Mouse (Mus musculus) C2C12 (cell line): Measurements from ENCODE around the gene Psmd11.

Experiments
- CEBPB ChIP-seq: IDR thresholded peaks from one replicate; pipeline ENCODE4 v1.6.1; 2011; ENCODE audit warnings: low read depth, mild to moderate bottlenecking, control low read depth, moderate library complexity
- CTCF ChIP-seq: IDR thresholded peaks from one replicate; pipeline ENCODE4 v1.5.1; 2011; ENCODE audit not compliant: control insufficient read depth, insufficient read depth, insufficient read length
- FOSL1 ChIP-seq: IDR thresholded peaks from one replicate; pipeline ENCODE4 v1.8.0; 2011; ENCODE audit warnings: mild to moderate bottlenecking, low read length; ENCODE audit not compliant: poor library complexity, insufficient read depth, severe bottlenecking
- MAX ChIP-seq: IDR thresholded peaks from one replicate; pipeline ENCODE4 v1.6.1; 2011; ENCODE audit warnings: mild to moderate bottlenecking, control low read depth
- MYOD1 ChIP-seq: IDR thresholded peaks from one replicate; pipeline ENCODE4 v1.6.1; 2011; ENCODE audit warnings: low read depth; ENCODE audit not compliant: control insufficient read depth, insufficient read length
- MYOG ChIP-seq: IDR thresholded peaks from one replicate; pipeline ENCODE4 v1.6.1; 2011; ENCODE audit not compliant: control insufficient read depth, insufficient read length; ENCODE audit errors: extremely low read depth
- USF1 ChIP-seq: IDR thresholded peaks from one replicate; pipeline ENCODE4 v1.6.1; 2011; ENCODE audit warnings: low read depth, mild to moderate bottlenecking, control low read depth, moderate library complexity

DNA sequence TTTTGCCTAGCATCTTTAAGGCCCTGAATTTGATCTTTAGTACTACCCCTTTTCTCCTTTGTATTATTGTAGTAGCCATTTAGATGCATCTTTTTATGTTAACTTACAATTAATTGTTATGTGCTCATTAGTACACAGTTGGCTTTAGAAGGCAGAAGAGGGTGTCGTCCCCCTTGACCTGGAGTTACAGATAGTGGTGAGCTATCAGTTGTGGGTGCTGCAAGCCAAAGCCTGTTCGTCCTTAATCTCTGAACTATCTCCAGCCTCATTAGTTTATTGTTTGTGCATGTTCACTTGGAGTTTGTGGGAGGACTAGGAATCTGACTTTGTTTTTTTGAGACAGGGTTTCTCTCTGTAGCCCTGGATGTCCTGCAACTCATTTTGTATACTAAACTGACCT, 41.6 kb upstream of the Psmd11 start:
- TF ChIP-seq CTCF (no peak), MYOG (no peak), USF1 (no peak), MAX (no peak), MYOD1 (no peak), CEBPB (no peak), FOSL1 (no peak)
